Mouse (Mus musculus) limb, embryonic 12.5 days (tissue): ENCODE data around the gene Ghsr. TPM values are rescaled to one million over a fixed set of nuclear protein-coding genes. Genes with fewer than 3 reads are reported as not detected.

Source experiments
- ATAC-seq: fragments of 200-750 bp; cut with Nextera tagmentation; 2 replicates; pipeline ENCODE4 v1.8.0; 2017; ENCODE audit warnings: low read depth, moderate TSS enrichment; ENCODE audit not compliant: insufficient number of reproducible peaks, insufficient read depth, low FRiP score, low TSS enrichment
- H3K27ac ChIP-seq: fragments of 300-500 bp; sonication (generic); 2 replicates; pipeline ENCODE4 v1.5.1; 2016; ENCODE audit warnings: mild to moderate bottlenecking, moderate library complexity
- H3K27me3 ChIP-seq: fragments of 300-500 bp; sonication (generic); 2 replicates; pipeline ENCODE4 v1.6.1; 2016; ENCODE audit warnings: mild to moderate bottlenecking, moderate library complexity
- H3K36me3 ChIP-seq: fragments of 300-500 bp; sonication (generic); 2 replicates; pipeline ENCODE4 v1.6.1; 2016; ENCODE audit warnings: mild to moderate bottlenecking, moderate library complexity
- H3K4me1 ChIP-seq: fragments of 300-500 bp; sonication (generic); replicated peaks from 2 replicates; pipeline ENCODE4 v1.6.1; 2016
- H3K4me2 ChIP-seq: fragments of 300-500 bp; sonication (generic); 2 replicates; pipeline ENCODE4 v1.6.1; 2016; ENCODE audit warnings: mild to moderate bottlenecking, moderate library complexity
- H3K4me3 ChIP-seq: fragments of 300-500 bp; sonication (generic); replicated peaks from 2 replicates; pipeline ENCODE4 v1.5.1; 2016; ENCODE audit warnings: mild to moderate bottlenecking
- H3K9ac ChIP-seq: fragments of 300-500 bp; sonication (generic); replicated peaks from 2 replicates; pipeline ENCODE4 v1.6.1; 2016; ENCODE audit warnings: mild to moderate bottlenecking, moderate library complexity
- H3K9me3 ChIP-seq: fragments of 300-500 bp; sonication (generic); 2 replicates; pipeline ENCODE4 v1.6.1; 2016; ENCODE audit warnings: mild to moderate bottlenecking, moderate library complexity
- WGBS: fragments of 180-500 bp; shearing (Covaris S2); methylation state at CpG from one replicate; pipeline ENCODE4 v1.1.7; 2016; 5-methylcytosine and 5-hydroxymethylcytosine counted together
- polyA plus RNA-seq: library from polyadenylated mRNA; unstranded; fragments of >200 nt; fragmentation: Nextera tagmentation; extraction: Ambion mirVana; gene quantifications from 2 replicates; pipeline ENCODE4 v1.2.1, GENCODE M21; 2016

Gene Ghsr
- polyA plus RNA-seq, 1 experiment from 2014 or later = not detected

- ATAC-seq = no peak
- 90% methylated on average over 2 of the region's 2 CpGs for WGBS
These were observed 40.1 kb downstream of the Ghsr start for GRCm38 (mm10) chr3:27411286-27411685.

GRCm38 (mm10) chr3:27413566-27413965 lies 42.4 kb downstream of the Ghsr start:
- Histone ChIP-seq H3K4me1 (no peaks in the 10 kb centered on the region), H3K9me3 (no peaks in the 10 kb centered on the region), H3K9ac (no peak overlapping the region), H3K4me3 (no peak overlapping the region), H3K36me3 (peaks cover 13% of the 10 kb centered on the region), H3K4me2 (no peak overlapping the region), H3K27me3 (no peaks in the 10 kb centered on the region), H3K27ac (no peak overlapping the region)
- 64% methylated on average over 3 of the region's 3 CpGs for WGBS
- ATAC-seq = no peak

More at GRCm38 (mm10) chr3:27411286-27411685, 40.1 kb downstream of the Ghsr start:
- no peak overlapping the region for H3K4me2 ChIP-seq
- H3K9ac ChIP-seq = no peak overlapping the region
- H3K27ac ChIP-seq = no peak overlapping the region
- no peaks in the 10 kb centered on the region for H3K27me3 ChIP-seq
- no peaks in the 10 kb centered on the region for H3K9me3 ChIP-seq
- no peaks in the 10 kb centered on the region for H3K4me1 ChIP-seq
- H3K4me3 ChIP-seq = no peak overlapping the region
- H3K36me3 ChIP-seq = peaks cover 3% of the 10 kb centered on the region; the same call in 1 of the 2 replicates

DNA sequence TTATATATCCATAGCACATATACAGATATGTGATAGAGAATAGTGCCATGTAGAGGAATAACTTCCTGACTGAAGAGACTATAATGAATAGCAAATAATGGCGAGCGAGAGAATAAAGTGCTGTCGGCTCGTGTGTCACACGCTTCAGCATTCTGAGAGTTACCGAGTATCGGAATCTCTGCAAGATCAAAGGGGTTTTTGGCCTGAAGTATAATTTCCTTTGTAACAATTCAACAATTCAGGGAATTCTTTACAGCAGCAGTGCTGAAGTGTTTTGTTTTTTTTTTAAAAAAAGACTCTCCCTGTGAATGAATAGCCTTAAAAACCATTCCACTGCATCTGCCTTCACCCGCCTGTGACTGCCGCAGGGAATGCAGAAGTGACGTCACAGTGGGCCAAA lies 45.6 kb downstream of the Ghsr start:
- H3K9me3 ChIP-seq = no peaks in the 10 kb centered on the region
- H3K27ac ChIP-seq = no peak overlapping the region
- no peaks in the 10 kb centered on the region for H3K4me1 ChIP-seq
- H3K9ac ChIP-seq = no peak overlapping the region
- no peak overlapping the region for H3K4me2 ChIP-seq
- no peaks in the 10 kb centered on the region for H3K27me3 ChIP-seq
- 94% methylated on average over 10 of the region's 10 CpGs for WGBS
- ATAC-seq = no peak
- peaks cover 28% of the 10 kb centered on the region for H3K36me3 ChIP-seq
- H3K4me3 ChIP-seq = no peak overlapping the region

GRCm38 (mm10) chr3:27418602-27419001 lies 47.5 kb downstream of the Ghsr start:
- no peaks in the 10 kb centered on the region for H3K9me3 ChIP-seq
- no peak overlapping the region for H3K4me3 ChIP-seq
- no peak overlapping the region for H3K9ac ChIP-seq
- H3K4me1 ChIP-seq = no peaks in the 10 kb centered on the region
- H3K4me2 ChIP-seq = no peak overlapping the region
- 96% methylated on average over 8 of the region's 8 CpGs for WGBS
- ATAC-seq = no peak
- H3K27ac ChIP-seq = no peak overlapping the region
- H3K36me3 ChIP-seq = peaks cover 38% of the 10 kb centered on the region
- no peaks in the 10 kb centered on the region for H3K27me3 ChIP-seq

DNA sequence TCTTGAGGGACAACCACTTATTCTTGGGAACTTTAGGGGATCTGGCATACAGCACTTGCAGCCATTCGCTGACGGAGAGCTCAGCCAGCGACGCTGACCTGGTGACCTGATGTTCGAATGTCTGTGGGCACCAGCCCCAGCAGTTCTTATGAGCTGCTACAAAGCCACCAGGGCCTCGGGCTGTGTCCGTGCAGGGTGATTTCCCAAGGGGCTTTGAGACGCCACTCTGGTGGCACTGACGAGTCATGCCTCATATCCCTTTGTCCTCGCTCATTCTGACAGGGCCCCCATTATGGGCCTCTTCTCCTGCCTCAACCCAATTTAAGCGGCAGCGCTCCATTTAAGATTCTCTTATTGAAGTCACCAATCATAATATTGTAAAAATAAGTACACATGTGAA lies 50.8 kb downstream of the Ghsr start:
- no peak overlapping the region for H3K4me3 ChIP-seq
- no peaks in the 10 kb centered on the region for H3K9me3 ChIP-seq
- no peak overlapping the region for H3K27ac ChIP-seq
- H3K9ac ChIP-seq = no peak overlapping the region
- H3K36me3 ChIP-seq = peaks cover 60% of the 10 kb centered on the region
- no peak overlapping the region for H3K4me2 ChIP-seq
- WGBS = 88% methylated on average over 12 of the region's 12 CpGs
- ATAC-seq = no peak
- H3K27me3 ChIP-seq = no peaks in the 10 kb centered on the region
- H3K4me1 ChIP-seq = no peaks in the 10 kb centered on the region

- H3K36me3 ChIP-seq = peaks cover 63% of the 10 kb centered on the region
- 89% methylated on average over 6 of the region's 6 CpGs for WGBS
These were observed 51.4 kb downstream of the Ghsr start for GRCm38 (mm10) chr3:27422521-27422920.

DNA sequence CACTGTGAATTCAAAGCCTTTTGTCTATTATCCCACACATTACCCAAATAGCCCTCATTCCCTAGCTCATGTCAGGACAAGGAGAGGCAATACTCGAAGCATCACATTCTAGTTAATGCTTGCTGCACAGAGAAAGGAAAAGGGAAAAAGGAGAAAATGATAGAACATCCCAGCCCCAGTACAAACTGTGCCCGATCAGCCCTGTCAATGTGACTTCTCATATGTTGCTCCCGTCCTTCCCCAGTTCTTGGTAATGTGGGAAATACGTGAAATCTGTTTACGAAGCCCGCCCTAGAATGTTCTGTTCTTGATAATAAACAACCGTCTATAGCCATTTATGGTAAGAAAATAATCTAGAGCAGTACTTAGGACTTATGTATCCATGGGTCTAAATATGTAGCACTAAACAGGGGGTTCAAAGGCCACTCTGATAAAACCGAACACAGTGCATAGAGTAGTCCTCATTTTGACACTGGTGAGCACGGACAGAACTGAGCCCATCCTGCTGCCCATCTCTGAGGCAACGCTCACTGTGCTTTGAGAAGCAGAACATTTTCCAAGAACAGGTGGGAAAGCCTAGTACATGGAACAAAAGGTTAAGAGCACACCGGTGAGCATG lies 53.0 kb downstream of the Ghsr start:
- no peak overlapping the region for H3K27ac ChIP-seq
- no peaks in the 10 kb centered on the region for H3K4me1 ChIP-seq
- no peak overlapping the region for H3K9ac ChIP-seq
- H3K36me3 ChIP-seq = peaks cover 64% of the 10 kb centered on the region
- H3K27me3 ChIP-seq = no peaks in the 10 kb centered on the region
- 87% methylated on average over 11 of the region's 11 CpGs for WGBS
- no peak overlapping the region for H3K4me2 ChIP-seq
- ATAC-seq = no peak
- no peaks in the 10 kb centered on the region for H3K9me3 ChIP-seq
- no peak overlapping the region for H3K4me3 ChIP-seq

More at GRCm38 (mm10) chr3:27422521-27422920, 51.4 kb downstream of the Ghsr start:
- no peaks in the 10 kb centered on the region for H3K27me3 ChIP-seq
- H3K9me3 ChIP-seq = no peaks in the 10 kb centered on the region
- H3K27ac ChIP-seq = no peak overlapping the region
- H3K9ac ChIP-seq = no peak overlapping the region
- no peak overlapping the region for H3K4me3 ChIP-seq
- no peaks in the 10 kb centered on the region for H3K4me1 ChIP-seq
- H3K4me2 ChIP-seq = no peak overlapping the region
- no peak for ATAC-seq

DNA sequence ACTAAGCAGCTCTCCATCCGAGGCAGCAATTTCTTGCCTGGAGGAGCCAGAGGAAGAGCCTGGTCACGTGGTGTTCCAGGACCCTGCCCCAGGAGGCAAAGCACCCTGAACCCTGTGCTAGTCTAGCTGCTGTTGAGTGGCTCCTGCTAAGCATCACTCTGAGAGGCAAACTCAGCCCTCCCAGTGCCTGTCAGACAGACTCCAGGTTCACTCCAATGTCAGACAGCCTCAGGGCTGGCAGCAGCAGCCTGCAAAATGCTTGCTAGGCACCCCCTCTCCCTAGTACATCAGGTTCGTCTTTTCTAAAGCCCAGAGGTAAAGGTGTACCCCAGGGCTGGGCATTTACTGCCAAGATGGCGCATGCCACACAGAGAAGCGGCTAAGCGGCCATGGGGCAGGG lies 56.3 kb downstream of the Ghsr start:
- no peaks in the 10 kb centered on the region for H3K9me3 ChIP-seq
- H3K27me3 ChIP-seq = no peaks in the 10 kb centered on the region
- WGBS = 88% methylated on average over 6 of the region's 6 CpGs
- no peak overlapping the region for H3K27ac ChIP-seq
- no peak for ATAC-seq
- no peaks in the 10 kb centered on the region for H3K4me1 ChIP-seq
- no peak overlapping the region for H3K4me3 ChIP-seq
- H3K36me3 ChIP-seq = peaks cover 60% of the 10 kb centered on the region
- no peak overlapping the region for H3K9ac ChIP-seq
- H3K4me2 ChIP-seq = no peak overlapping the region

Other genes with a start within 250 kb of the Ghsr start
- 63.4 and 64.8 TPM in 2 replicates for gene Ect2, start 217.5 kb upstream of the Ghsr start, polyA plus RNA-seq
- 3.0 and 4.0 TPM in 2 replicates for gene Nceh1, start 188.4 kb upstream of the Ghsr start, polyA plus RNA-seq
- gene Tnfsf10, start 54.3 kb upstream of the Ghsr start, polyA plus RNA-seq = 0.05 TPM in 2 replicates